Mouse (Mus musculus) hindbrain, embryonic 16.5 days (tissue): Measurements from ENCODE around the gene Syk. TPM values are rescaled to one million over a fixed set of nuclear protein-coding genes. Genes with fewer than 3 reads are reported as not detected.
A peak's percentile ranks its signal among the peaks of the same experiment; 100 is the strongest.

Source experiments
- ATAC-seq: fragments of 200-750 bp; cut with Nextera tagmentation; 2 replicates; pipeline ENCODE4 v1.8.0; 2017; ENCODE audit warnings: moderate TSS enrichment, moderate library complexity
- H3K27ac ChIP-seq: fragments of 300-500 bp; sonication (generic); 2 replicates; pipeline ENCODE4 v1.5.1; 2014; ENCODE audit warnings: low read depth, mild to moderate bottlenecking, control low read depth, low read length, moderate library complexity
- H3K27me3 ChIP-seq: fragments of 300-500 bp; sonication (generic); replicated peaks from 2 replicates; pipeline ENCODE4 v1.6.1; 2014; ENCODE audit warnings: low read length; ENCODE audit not compliant: control insufficient read depth, insufficient read depth
- H3K36me3 ChIP-seq: fragments of 300-500 bp; sonication (generic); 2 replicates; pipeline ENCODE4 v1.6.1; 2014; ENCODE audit warnings: mild to moderate bottlenecking, low read length, moderate library complexity, mixed read lengths; ENCODE audit not compliant: control insufficient read depth, insufficient read depth
- H3K4me1 ChIP-seq: fragments of 300-500 bp; sonication (generic); 2 replicates; pipeline ENCODE4 v1.6.1; 2014; ENCODE audit warnings: low read depth, low read length; ENCODE audit not compliant: control insufficient read depth, insufficient read depth
- H3K4me2 ChIP-seq: fragments of 300-500 bp; sonication (generic); 2 replicates; pipeline ENCODE4 v1.6.1; 2014; ENCODE audit warnings: mild to moderate bottlenecking, low read length, control low read depth, moderate library complexity
- H3K4me3 ChIP-seq: fragments of 300-500 bp; sonication (generic); 2 replicates; pipeline ENCODE4 v1.5.1; 2014; ENCODE audit warnings: mild to moderate bottlenecking, low read length, control low read depth, moderate library complexity
- H3K9ac ChIP-seq: fragments of 300-500 bp; sonication (generic); 2 replicates; pipeline ENCODE4 v1.6.1; 2014; ENCODE audit warnings: low read depth, mild to moderate bottlenecking, control low read depth, low read length, moderate library complexity
- H3K9me3 ChIP-seq: fragments of 300-500 bp; sonication (generic); 2 replicates; pipeline ENCODE4 v1.6.1; 2014; ENCODE audit warnings: mild to moderate bottlenecking, low read length, moderate library complexity; ENCODE audit not compliant: control insufficient read depth
- WGBS: fragments of 180-500 bp; shearing (Covaris S2); extraction: QIAGEN DNeasy Blood & Tissue Kit; methylation state at CpG from one replicate; pipeline ENCODE4 v1.1.7; 2014; 5-methylcytosine and 5-hydroxymethylcytosine counted together
- polyA plus RNA-seq: library from polyadenylated mRNA; unstranded; fragments of >200 nt; fragmentation: Nextera tagmentation; extraction: Ambion mirVana; gene quantifications from 2 replicates; pipeline ENCODE4 v1.2.1, GENCODE M21; 2015

The Syk gene
- polyA plus RNA-seq, 1 experiment from 2014 or later, result 1.1 TPM

- Histone ChIP-seq H3K4me3 (no peak overlapping the region), H3K9me3 (no peaks in the 10 kb centered on the region), H3K27ac (no peak overlapping the region), H3K4me1 (no peaks in the 10 kb centered on the region; the same call in 1 of the 2 replicates), H3K4me2 (no peak overlapping the region), H3K36me3 (no peaks in the 10 kb centered on the region), H3K9ac (no peak overlapping the region), H3K27me3 (0 out of 2 replicates have a peak, but pooled peaks cover 3% of the 10 kb centered on the region)
- 87% methylated on average over 6 of the region's 6 CpGs for WGBS
- no peak for ATAC-seq
Measured at GRCm38 (mm10) chr13:52575483-52575882, 7.5 kb upstream of the Syk start.

GRCm38 (mm10) chr13:52576021-52576614 lies 6.9 kb upstream of the Syk start:
- 71% methylated on average over 7 of the region's 7 CpGs for WGBS

DNA sequence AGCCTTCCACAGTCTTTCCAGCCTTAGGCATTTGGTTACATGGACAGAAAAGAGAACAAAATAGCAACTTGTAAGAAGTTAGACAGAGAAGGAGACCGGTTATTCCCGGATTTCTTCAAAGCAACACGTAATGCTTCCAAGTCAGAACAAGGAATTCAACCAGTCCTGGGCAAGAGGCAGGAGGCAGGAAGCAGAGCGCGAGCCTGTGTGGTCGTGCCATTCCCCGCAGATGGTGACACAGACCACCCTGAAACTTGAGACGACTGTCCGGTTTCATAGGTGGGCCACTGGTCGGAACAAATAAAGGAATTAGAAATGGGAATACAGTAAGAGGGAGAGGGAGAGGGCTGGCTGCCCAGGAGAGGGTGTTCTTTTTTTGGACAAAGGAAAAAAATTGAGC lies 6.1 kb upstream of the Syk start:
- Histone ChIP-seq H3K4me1 (no peaks in the 10 kb centered on the region; the same call in 1 of the 2 replicates), H3K36me3 (no peaks in the 10 kb centered on the region), H3K9me3 (no peaks in the 10 kb centered on the region), H3K4me2 (no peak overlapping the region), H3K9ac (no peak overlapping the region), H3K27ac (no peak overlapping the region), H3K4me3 (no peak overlapping the region), H3K27me3 (0 out of 2 replicates have a peak, but pooled peaks cover 6% of the 10 kb centered on the region)
- no peak for ATAC-seq
- 53% methylated on average over 10 of the region's 10 CpGs for WGBS

More at GRCm38 (mm10) chr13:52576021-52576614, 6.9 kb upstream of the Syk start:
- no peak overlapping the region for H3K4me2 ChIP-seq
- H3K9me3 ChIP-seq, result no peaks in the 10 kb centered on the region
- H3K4me1 ChIP-seq, result no peaks in the 10 kb centered on the region; the same call in 1 of the 2 replicates
- ATAC-seq, result no peak
- H3K36me3 ChIP-seq, result no peaks in the 10 kb centered on the region
- no peak overlapping the region for H3K4me3 ChIP-seq
- no peak overlapping the region for H3K9ac ChIP-seq
- H3K27me3 ChIP-seq, result 0 out of 2 replicates have a peak, but pooled peaks cover 6% of the 10 kb centered on the region
- no peak overlapping the region for H3K27ac ChIP-seq

- H3K36me3 ChIP-seq, result no peaks in the 10 kb centered on the region
- H3K4me2 ChIP-seq, result no peak overlapping the region
- no peak overlapping the region for H3K27ac ChIP-seq
- no peak overlapping the region for H3K9ac ChIP-seq
- H3K4me3 ChIP-seq, result no peak overlapping the region
- WGBS, result 76% methylated on average over 3 of the region's 3 CpGs
- H3K4me1 ChIP-seq, result no peaks in the 10 kb centered on the region; the same call in 1 of the 2 replicates
- H3K9me3 ChIP-seq, result no peaks in the 10 kb centered on the region
- no peak for ATAC-seq
- H3K27me3 ChIP-seq, result peaks cover 6% of the 10 kb centered on the region; the same call in 1 of the 2 replicates
Measured at GRCm38 (mm10) chr13:52577326-52577920, 5.5 kb upstream of the Syk start.

GRCm38 (mm10) chr13:52577939-52578338 lies 5.0 kb upstream of the Syk start:
- H3K9me3 ChIP-seq, result no peaks in the 10 kb centered on the region
- no peak overlapping the region for H3K4me3 ChIP-seq
- no peak overlapping the region for H3K4me2 ChIP-seq
- 21% methylated on average over 4 of the region's 4 CpGs for WGBS
- H3K27ac ChIP-seq, result no peak overlapping the region
- peaks cover 4% of the 10 kb centered on the region for H3K4me1 ChIP-seq
- peaks cover 6% of the 10 kb centered on the region for H3K27me3 ChIP-seq
- no peak for ATAC-seq
- no peak overlapping the region for H3K9ac ChIP-seq
- H3K36me3 ChIP-seq, result no peaks in the 10 kb centered on the region

DNA sequence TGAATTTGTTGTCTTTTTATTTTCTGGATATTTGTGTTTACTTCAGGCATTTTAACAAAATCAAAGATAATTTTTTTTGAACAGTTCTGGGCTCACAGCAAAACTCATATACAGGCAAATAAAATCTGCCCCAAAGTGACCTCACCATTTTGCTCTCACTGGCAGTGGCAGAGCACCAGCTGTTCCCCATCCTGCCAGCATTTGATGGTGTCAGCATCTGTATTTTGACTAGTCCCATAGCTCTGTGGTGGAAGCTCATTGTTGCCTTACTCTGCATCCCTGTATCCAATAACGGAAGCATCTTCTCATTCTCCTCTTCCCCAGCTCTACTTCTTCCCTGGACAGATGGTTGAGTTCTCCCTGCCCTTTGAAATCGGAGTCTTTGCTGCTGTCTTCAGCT lies 4.2 kb upstream of the Syk start:
- Histone ChIP-seq H3K4me1 (peaks cover 4% of the 10 kb centered on the region), H3K4me3 (no peak overlapping the region), H3K9me3 (no peaks in the 10 kb centered on the region), H3K36me3 (no peaks in the 10 kb centered on the region), H3K9ac (no peak overlapping the region), H3K4me2 (no peak overlapping the region), H3K27me3 (peaks cover 6% of the 10 kb centered on the region), H3K27ac (no peak overlapping the region)
- no peak for ATAC-seq
- 68% methylated on average over 2 of the region's 2 CpGs for WGBS

- no peak overlapping the region for H3K9ac ChIP-seq
Measured at GRCm38 (mm10) chr13:52582506-52582877, 481 bp upstream of the Syk start.

GRCm38 (mm10) chr13:52583943-52584562 lies 1.1 kb downstream of the Syk start:
- Histone ChIP-seq H3K27ac (no peak overlapping the region), H3K4me2 (peak overlapping the region; percentile 90), H3K4me3 (no peak overlapping the region), H3K36me3 (no peaks in the 10 kb centered on the region), H3K9me3 (no peaks in the 10 kb centered on the region), H3K9ac (no peak overlapping the region), H3K27me3 (peaks cover 8% of the 10 kb centered on the region), H3K4me1 (peaks cover 4% of the 10 kb centered on the region; the same call in 1 of the 2 replicates)
- no peak for ATAC-seq
- 22% methylated on average over 13 of the region's 13 CpGs for WGBS

More at GRCm38 (mm10) chr13:52582506-52582877, 481 bp upstream of the Syk start:
- no peaks in the 10 kb centered on the region for H3K9me3 ChIP-seq
- 19% methylated on average over 9 of the region's 9 CpGs for WGBS
- no peak overlapping the region for H3K27ac ChIP-seq
- peak overlapping the region; percentile 90 for H3K4me2 ChIP-seq
- peaks cover 8% of the 10 kb centered on the region for H3K27me3 ChIP-seq
- peaks cover 4% of the 10 kb centered on the region for H3K4me1 ChIP-seq
- ATAC-seq, result no peak
- no peaks in the 10 kb centered on the region for H3K36me3 ChIP-seq
- peak overlapping the region; percentile 54 for H3K4me3 ChIP-seq
